Mouse (Mus musculus) liver (tissue): ENCODE measurements around the gene Zfyve19.

Source experiments
- DNase-seq: peaks from one replicate; pipeline ENCODE4 v3.0.0-alpha.2; 2020; ENCODE audit warnings: mixed read lengths

The Zfyve19 gene

GRCm38 (mm10) chr2:119196316-119197108 lies 11.9 kb upstream of the Zfyve19 start:
- DNase-seq, result no peak

- DNase-seq, result no peak
Measured at GRCm38 (mm10) chr2:119197493-119197892, 10.9 kb upstream of the Zfyve19 start.

- DNase-seq, result no peak
Measured at GRCm38 (mm10) chr2:119198049-119198448, 10.4 kb upstream of the Zfyve19 start.

- DNase-seq, result no peak
Measured at GRCm38 (mm10) chr2:119198934-119199333, 9.5 kb upstream of the Zfyve19 start.

DNA sequence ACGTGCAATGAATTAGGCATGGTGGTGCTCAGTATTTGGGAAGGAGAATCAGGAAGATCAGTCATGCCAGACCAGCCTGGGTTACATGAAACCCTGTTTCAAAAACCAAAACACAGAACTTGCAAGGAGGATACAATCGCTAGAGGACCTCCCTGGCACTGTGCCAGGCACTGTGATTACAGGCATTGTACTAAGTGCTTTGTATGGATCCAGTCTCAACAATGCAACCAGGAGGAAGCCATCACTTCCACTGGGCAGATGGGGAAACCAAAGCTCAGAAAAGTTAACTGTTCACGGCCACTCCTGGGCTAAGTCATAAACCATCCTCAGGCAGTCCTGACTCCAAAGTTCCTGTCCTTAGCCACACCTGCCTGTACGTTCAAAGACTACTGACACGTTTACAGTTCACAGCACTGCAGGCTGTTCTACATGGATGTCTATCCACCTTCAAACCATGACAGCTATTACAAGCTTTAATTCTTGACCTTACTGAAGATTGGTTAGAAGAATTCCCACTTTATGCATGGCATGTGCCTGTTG lies 5.4 kb upstream of the Zfyve19 start:
- DNase-seq, result peak; percentile 27

GRCm38 (mm10) chr2:119203871-119204460 lies 4.5 kb upstream of the Zfyve19 start:
- DNase-seq, result no peak

- no peak for DNase-seq
Measured at GRCm38 (mm10) chr2:119207961-119208343, 465 bp upstream of the Zfyve19 start.

DNA sequence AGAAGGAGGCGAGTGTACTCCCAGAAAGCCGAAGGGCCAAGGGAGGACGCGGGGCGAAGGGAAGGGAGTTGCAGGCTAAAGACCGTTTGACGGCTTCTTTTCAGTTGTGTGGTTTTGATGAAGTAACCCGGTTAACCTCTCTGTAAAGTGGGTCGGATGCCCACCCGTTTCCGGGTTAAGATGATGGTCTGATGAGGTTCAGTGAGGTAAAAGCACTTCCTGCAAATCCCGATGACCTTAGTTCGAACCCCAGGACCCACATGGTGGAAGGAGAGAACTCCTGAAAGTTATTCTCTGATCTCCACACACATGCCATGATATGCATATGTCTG lies 725 bp downstream of the Zfyve19 start:
- DNase-seq, result no peak

DNA sequence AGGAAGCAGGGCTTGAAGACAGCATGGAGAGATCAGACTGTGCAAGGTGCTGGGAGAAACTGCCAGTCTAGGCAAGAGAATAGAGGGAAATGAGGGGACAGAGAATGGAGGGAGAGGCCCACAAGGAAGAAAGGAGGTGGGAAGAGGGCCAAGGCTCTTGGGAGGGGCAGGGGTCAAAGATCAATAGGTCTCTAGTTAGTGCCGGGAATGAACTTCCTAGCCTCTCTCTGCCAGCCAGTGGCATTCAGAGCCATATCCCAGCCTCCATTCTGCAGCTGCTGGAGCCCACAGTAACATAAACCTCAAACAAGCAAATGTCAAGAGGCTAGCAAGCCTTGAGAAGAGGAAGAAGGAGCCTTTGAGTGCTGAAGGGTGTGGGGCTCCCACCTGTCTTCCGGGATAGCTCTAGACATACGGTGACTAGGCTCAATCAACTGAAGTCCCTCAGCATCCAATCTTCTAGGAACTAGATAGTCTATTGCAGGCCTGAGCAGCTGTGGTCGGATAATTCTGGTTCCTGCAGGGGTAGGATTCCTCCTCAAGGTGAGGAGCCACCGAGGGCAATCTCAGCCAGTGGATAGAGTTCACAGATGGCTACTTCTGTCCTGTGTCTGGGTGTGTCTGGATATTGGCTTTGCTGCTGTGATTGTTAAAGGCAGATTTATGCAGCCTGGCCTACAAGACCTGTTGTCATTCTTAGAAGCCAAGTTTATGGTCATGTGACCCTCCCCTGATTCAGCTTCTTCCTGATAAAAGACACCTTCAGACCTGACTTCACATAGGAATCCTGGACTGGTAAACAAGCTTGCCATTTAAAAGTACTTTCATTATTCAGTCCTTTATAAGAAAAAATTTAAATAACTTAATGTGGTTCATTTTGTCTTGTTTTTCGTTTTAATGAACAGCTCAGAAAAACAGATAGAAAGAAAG lies 21.6 kb downstream of the Zfyve19 start, which contains the start of gene Ppp1r14d:
Gene Ppp1r14d, minus strand, starts transcription at position 132 of the 930 bp plus-strand sequence.
- DNase-seq, result no peak

GRCm38 (mm10) chr2:119236682-119237209 lies 28.3 kb downstream of the Zfyve19 start:
- DNase-seq, result no peak

DNA sequence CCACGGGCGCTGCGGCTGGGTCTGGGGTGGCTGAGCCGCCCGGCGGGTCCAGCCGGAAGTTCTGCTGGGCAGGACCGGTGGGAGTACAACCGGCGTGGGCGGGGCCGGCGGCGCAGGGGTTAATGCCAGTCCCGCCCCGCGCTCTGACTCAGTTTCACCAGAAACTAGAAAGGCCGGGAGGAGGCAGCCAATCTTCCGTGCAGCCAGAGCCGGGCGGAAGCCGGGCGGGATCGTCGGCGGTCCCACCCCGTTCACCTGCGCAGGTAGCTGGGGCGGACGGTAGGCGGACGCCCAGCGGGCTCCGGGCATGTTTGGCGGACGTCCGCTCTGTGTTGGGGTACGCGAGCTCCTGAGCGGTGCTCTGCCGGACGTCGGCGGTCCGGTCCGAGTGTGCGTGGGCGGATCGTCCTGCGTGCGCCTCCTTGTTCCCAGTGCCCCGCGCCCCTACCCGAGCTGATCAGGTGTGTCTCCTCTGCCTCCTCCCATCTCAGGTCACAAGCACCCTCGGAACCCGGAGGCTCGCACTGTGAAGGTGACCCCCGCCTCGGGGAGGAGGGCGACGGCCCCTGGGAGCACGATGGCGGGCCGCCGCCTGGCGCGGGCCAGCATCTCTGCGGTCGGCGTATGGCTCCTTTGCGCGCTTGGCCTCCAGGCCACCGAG lies 28.9 kb downstream of the Zfyve19 start, which contains the start of gene Spint1:
Gene Spint1, plus strand, starts transcription at position 153 of the 661 bp plus-strand sequence.
- no peak for DNase-seq

DNA sequence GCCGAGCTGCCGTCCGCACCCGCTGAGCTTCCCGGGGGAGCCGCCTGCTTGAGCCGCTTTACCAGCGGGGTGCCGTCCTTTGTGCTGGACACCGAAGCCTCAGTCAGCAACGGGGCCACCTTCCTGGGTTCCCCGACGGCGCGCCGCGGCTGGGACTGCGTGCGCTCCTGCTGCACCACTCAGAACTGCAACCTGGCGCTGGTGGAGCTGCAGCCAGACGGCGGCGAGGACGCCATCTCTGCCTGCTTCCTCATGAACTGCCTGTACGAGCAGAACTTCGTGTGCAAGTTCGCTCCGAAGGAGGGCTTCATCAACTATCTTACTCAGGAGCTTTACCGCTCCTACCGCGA lies 29.4 kb downstream of the Zfyve19 start:
- no peak for DNase-seq

DNA sequence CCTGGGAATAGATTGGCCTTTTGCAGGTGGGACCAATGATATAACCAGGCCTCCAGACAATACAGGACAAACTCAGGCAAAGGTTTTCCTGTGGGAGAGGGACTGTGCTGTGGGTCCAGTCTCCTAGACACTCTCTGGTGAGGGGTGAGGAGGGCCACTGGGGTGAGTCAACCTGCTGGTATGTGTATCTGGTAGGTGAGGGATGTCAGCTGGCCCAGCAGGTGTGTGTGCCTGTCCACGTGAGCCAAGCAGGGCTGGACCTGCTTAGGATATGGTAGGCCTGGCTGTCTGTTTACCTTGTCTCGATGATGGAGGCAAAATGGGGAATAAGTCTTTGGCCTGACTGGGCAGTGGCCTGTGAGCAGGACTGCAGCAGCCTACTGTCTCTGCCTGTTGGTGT lies 30.3 kb downstream of the Zfyve19 start:
- no peak for DNase-seq

- DNase-seq, result no peak
Measured at GRCm38 (mm10) chr2:119240075-119240818, 31.8 kb downstream of the Zfyve19 start.

DNA sequence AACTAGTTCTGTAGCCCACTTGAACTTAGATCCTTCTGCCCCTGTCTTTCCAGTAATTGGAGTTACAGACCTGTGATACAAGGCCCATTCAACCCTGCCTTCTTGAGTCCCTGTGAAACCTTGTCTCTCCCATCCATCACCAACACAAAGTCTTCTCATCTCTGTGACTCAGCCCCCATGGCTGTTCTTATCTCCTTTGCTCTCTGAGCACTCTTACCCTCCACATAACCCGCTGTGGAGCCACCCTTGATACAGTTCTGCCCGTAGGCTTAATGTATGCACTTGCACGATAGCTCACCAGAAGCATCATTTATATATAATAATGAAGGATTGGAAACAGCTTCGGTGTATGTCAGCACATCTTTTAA lies 32.4 kb downstream of the Zfyve19 start:
- DNase-seq, result no peak

GRCm38 (mm10) chr2:119242548-119242947 lies 34.1 kb downstream of the Zfyve19 start:
- no peak for DNase-seq

- no peak for DNase-seq
Measured at GRCm38 (mm10) chr2:119245246-119245645, 36.8 kb downstream of the Zfyve19 start.

DNA sequence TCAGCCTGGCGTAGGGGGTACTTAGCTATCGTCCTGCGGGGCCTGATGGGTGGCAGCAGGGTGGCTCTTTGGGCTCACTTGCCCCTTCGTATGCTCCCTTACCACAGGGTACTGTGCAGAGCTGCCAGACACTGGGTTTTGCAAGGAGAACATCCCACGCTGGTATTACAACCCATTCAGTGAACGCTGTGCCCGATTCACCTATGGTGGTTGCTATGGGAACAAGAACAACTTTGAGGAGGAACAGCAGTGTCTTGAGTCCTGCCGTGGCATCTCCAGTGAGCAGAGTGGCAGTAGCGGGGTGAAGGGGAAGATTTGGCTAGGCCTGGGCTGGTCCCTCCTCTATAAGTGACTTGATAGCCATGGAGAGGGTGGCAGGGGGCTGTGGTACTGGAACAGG lies 39.5 kb downstream of the Zfyve19 start:
- DNase-seq, result no peak

DNA sequence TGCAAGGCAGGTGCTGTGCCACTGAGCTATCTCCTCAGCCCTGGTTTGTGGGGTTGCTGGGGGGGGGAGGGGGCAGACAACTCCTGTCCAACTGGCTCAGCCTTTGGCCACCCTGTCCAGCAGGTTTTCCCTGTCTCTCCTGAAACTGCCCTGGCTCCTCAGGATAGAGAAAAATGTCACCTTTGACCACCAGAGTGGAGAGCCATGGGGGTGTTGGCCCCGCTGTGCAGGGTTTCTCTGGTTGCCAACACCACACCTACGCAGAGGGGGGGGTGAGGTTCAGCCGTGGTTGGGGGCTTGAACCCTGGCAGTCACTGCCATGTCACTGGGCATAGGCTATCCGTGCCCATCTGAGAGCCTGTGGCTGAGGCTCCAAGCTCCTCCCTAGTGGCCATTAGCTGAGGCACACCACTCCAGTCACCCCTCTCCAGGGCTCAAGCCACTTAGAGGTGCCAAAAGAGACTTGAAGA lies 41.2 kb downstream of the Zfyve19 start:
- no peak for DNase-seq

- no peak for DNase-seq
Measured at GRCm38 (mm10) chr2:119250377-119250776, 42.0 kb downstream of the Zfyve19 start.

DNA sequence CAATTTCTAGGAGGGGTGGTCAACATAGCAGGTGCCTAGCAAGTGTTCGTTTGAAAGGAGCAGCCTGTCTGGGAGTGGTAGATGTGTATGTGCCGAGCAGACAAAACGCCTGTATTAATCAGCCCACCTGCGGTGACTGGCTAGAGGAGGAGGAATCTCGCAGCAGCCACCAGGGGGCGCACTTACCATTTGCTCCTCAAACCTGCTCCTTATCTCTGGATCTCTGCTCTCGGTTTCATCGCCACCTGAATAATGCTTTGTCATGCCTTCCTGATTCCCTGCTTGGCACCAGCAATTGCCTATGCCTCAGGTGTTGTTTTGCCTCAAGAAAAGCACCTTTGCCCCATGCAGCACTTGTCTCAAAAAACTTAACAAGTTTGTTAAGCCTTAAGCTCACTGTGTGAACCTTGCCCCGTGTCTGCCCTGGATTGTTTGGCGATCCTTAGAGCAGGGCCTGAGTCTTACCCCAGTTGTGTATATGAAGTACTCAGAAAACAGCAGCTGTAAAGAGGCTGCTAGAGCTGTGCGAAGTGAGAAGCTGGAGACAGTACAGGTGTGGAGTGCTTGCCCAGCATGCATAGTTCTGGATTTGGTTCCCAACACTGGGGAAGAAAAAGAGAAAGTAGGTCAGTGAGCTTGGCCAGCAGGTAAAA lies 42.5 kb downstream of the Zfyve19 start:
- peak; percentile 90 for DNase-seq
